Mouse (Mus musculus) myocyte (in vitro differentiated cells): Measurements from ENCODE around the gene Mvb12b.

ENCODE experiments used
- CEBPB ChIP-seq: IDR thresholded peaks from 2 replicates; pipeline ENCODE4 v1.6.1; 2011; ENCODE audit warnings: mild to moderate bottlenecking, moderate library complexity; ENCODE audit not compliant: poor library complexity, insufficient read depth, severe bottlenecking
- E2F4 ChIP-seq: IDR thresholded peaks from one replicate; pipeline ENCODE4 v1.6.1; 2011; ENCODE audit warnings: mild to moderate bottlenecking, control low read depth, moderate library complexity; ENCODE audit not compliant: insufficient read depth
- MAX ChIP-seq: IDR thresholded peaks from one replicate; pipeline ENCODE4 v1.6.1; 2011; ENCODE audit warnings: low read depth, mild to moderate bottlenecking, control low read depth
- POLR2A ChIP-seq: IDR thresholded peaks from one replicate; pipeline ENCODE4 v1.6.1; 2011; ENCODE audit warnings: low read depth, mild to moderate bottlenecking, control low read depth, moderate library complexity; ENCODE audit not compliant: insufficient read length
- TCF3 ChIP-seq: IDR thresholded peaks from one replicate; pipeline ENCODE4 v1.6.1; 2011; ENCODE audit warnings: low read depth, control low read depth; ENCODE audit not compliant: insufficient read length
- USF1 ChIP-seq: IDR thresholded peaks from one replicate; pipeline ENCODE4 v1.6.1; 2011; ENCODE audit warnings: low read depth, mild to moderate bottlenecking, control low read depth, moderate library complexity

DNA sequence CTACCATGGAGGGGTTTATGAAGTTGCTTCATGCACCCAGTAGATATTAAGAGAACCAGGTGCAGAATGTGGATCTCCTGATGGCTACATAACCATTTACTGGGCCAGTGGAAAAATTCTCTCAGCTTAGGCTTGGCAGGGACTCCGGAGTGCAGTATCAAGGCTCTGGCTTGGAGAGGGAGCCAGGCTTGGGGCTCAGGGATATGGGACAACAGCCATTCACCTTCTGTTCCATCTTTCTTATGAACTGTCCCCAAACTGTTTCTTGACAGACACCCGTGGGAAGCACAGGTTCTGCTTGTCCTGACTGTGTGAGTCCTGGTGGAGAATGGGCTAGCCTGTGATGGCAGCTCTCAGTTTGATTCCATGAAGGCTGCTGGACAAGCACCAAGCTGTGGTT is 112.9 kb downstream of the Mvb12b start:
- no peak for TF ChIP-seq MAX
- no peak for TF ChIP-seq TCF3
- TF ChIP-seq POLR2A: no peak
- TF ChIP-seq CEBPB: no peak
- TF ChIP-seq USF1: no peak
- TF ChIP-seq E2F4: no peak
